In genomic region chr10:4388384-4388745, GRCm38 (mm10) we compare ENCODE assay signal across 8 mouse cellular contexts. TPM values are rescaled to one million over a fixed set of nuclear protein-coding genes. Genes with fewer than 3 reads are reported as not detected.
DNase-seq lines count a peak whose midpoint lies in the region; ATAC-seq and TF ChIP-seq lines count a peak whose summit lies in the region.

No protein-coding gene starts in this region.

- peak overlapping the region; percentile 99 for H3K9ac ChIP-seq in heart, embryonic 11.5 days (ENCODE audit: low read depth, low read length)
- H3K9ac ChIP-seq in limb, embryonic 11.5 days (ENCODE audit: low read length) = peak overlapping the region; percentile 97

- no peaks in the 10 kb centered on the region for H3K9me3 ChIP-seq in heart, embryonic 11.5 days (replicated peaks; ENCODE audit: control insufficient read depth, low read length)
- H3K9me3 ChIP-seq in limb, embryonic 11.5 days (ENCODE audit: control insufficient read depth, low read length) = no peaks in the 10 kb centered on the region

- no peak for DNase-seq in left cerebral cortex, adult 2 months (ENCODE audit: extremely low spot score in 1 of 2, low spot score in 2 of 2)
- no peak for DNase-seq in left cerebral cortex, postnatal 4 days
- DNase-seq in limb, embryonic 11.5 days (ENCODE audit: low spot score) = no peak
- DNase-seq in frontal cortex, postnatal 14 days (ENCODE audit: low spot score in 2 of 2) = no peak
- no peak for DNase-seq in MN1 (ENCODE audit: low spot score)

- no peak for TF ChIP-seq CTCF in left cerebral cortex, adult 2 months (IDR thresholded peaks at IDR 0.05)
- TF ChIP-seq CTCF in bone marrow, adult 2 months (IDR thresholded peaks at IDR 0.05; ENCODE audit: control insufficient read depth, insufficient read depth, low read length) = no peak

- peaks cover 7% of the 10 kb centered on the region for H3K4me1 ChIP-seq in bone marrow, adult 2 months (ENCODE audit: control insufficient read depth, insufficient read depth, low read length)
- H3K4me1 ChIP-seq in heart, embryonic 11.5 days (ENCODE audit: control insufficient read depth, insufficient read depth, low read length) = peaks cover 17% of the 10 kb centered on the region
- peaks cover 7% of the 10 kb centered on the region for H3K4me1 ChIP-seq in limb, embryonic 11.5 days (ENCODE audit: control insufficient read depth, insufficient read depth, low read length)

- ATAC-seq in heart, embryonic 11.5 days (replicated peaks; ENCODE audit: insufficient number of reproducible peaks, low FRiP score, low TSS enrichment) = no peak
- ATAC-seq in limb, embryonic 11.5 days (ENCODE audit: insufficient number of reproducible peaks, low FRiP score, low TSS enrichment, low read depth) = no peak

- intact Hi-C loops in left cerebral cortex, adult 2 months (cut with DNase I) = no loop called here
- intact Hi-C loops in left cerebral cortex, postnatal 4 days (cut with DNase I) = no loop called here

- H3K36me3 ChIP-seq in heart, embryonic 11.5 days (ENCODE audit: control insufficient read depth, insufficient read depth, low read length) = peaks cover 2% of the 10 kb centered on the region; the same call in 1 of the 2 replicates
- peaks cover 4% of the 10 kb centered on the region; the same call in 1 of the 2 replicates for H3K36me3 ChIP-seq in limb, embryonic 11.5 days (ENCODE audit: control insufficient read depth, insufficient read depth, low read length)
- H3K36me3 ChIP-seq in myocyte (ENCODE audit: control insufficient read depth, insufficient read depth) = no peaks in the 10 kb centered on the region

- no peaks in the 10 kb centered on the region for H3K27me3 ChIP-seq in heart, embryonic 11.5 days (ENCODE audit: control insufficient read depth, insufficient read depth, low read length)
- H3K27me3 ChIP-seq in limb, embryonic 11.5 days (ENCODE audit: control insufficient read depth, insufficient read depth, low read length) = no peaks in the 10 kb centered on the region
- H3K27me3 ChIP-seq in myocyte (ENCODE audit: control insufficient read depth, insufficient read depth, insufficient read length) = no peaks in the 10 kb centered on the region

- under 1% methylated on average over 19 of the region's 19 CpGs for WGBS in bone marrow, adult 2 months
- under 1% methylated on average over 19 of the region's 19 CpGs for WGBS in heart, embryonic 11.5 days (ENCODE audit: insufficient replicate concordance)
- WGBS in limb, embryonic 11.5 days = under 1% methylated on average over 19 of the region's 19 CpGs

- peaks cover 59% of the 10 kb centered on the region for H3K79me2 ChIP-seq in myocyte (ENCODE audit: control insufficient read depth, insufficient read depth)

- peak overlapping the region; percentile 99 for H3K27ac ChIP-seq in left cerebral cortex, adult 2 months
- H3K27ac ChIP-seq in bone marrow, adult 2 months (ENCODE audit: control insufficient read depth, insufficient read depth, low read depth, low read length, poor library complexity) = peak overlapping the region; percentile 100
- H3K27ac ChIP-seq in heart, embryonic 11.5 days (ENCODE audit: low read depth, low read length) = peak overlapping the region; percentile 99
- H3K27ac ChIP-seq in limb, embryonic 11.5 days (replicated peaks; ENCODE audit: low read depth, low read length) = peak overlapping the region; percentile 97

- H3ac ChIP-seq in myocyte (ENCODE audit: control insufficient read depth, insufficient read length) = peak overlapping the region; percentile 99

- H3K4me3 ChIP-seq in left cerebral cortex, adult 2 months = peak overlapping the region; percentile 88
- H3K4me3 ChIP-seq in bone marrow, adult 2 months (replicated peaks; ENCODE audit: control insufficient read depth, low read depth, low read length) = peak overlapping the region; percentile 69
- H3K4me3 ChIP-seq in heart, embryonic 11.5 days (ENCODE audit: low read depth, low read length) = peak overlapping the region; percentile 95
- peak overlapping the region; percentile 88 for H3K4me3 ChIP-seq in limb, embryonic 11.5 days (ENCODE audit: low read depth, low read length)
- peak overlapping the region; percentile 57 for H3K4me3 ChIP-seq in myocyte

- no peak for TF ChIP-seq POLR2A in bone marrow, adult 2 months (IDR thresholded peaks at IDR 0.05; ENCODE audit: borderline replicate concordance, control insufficient read depth, low read depth, low read length)
- peak; percentile 17 for TF ChIP-seq POLR2A in myocyte (IDR thresholded peaks at IDR 0.05; ENCODE audit: insufficient read length, low read depth)

- peak overlapping the region; percentile 91 for H3K4me2 ChIP-seq in heart, embryonic 11.5 days
- peak overlapping the region; percentile 86 for H3K4me2 ChIP-seq in limb, embryonic 11.5 days (ENCODE audit: low read depth, severe bottlenecking)
- peak overlapping the region; percentile 94 for H3K4me2 ChIP-seq in myocyte (ENCODE audit: low read depth)

TF ChIP-seq in myocyte, 11 proteins besides CTCF, POLR2A, EP300 and RAD21:
- TF ChIP-seq POLR2AphosphoS2 (IDR thresholded peaks at IDR 0.05; ENCODE audit: insufficient read length, low read depth) (peak; percentile 77), E2F4 (IDR thresholded peaks at IDR 0.05; ENCODE audit: insufficient read depth) (no peak)

RNA-seq across cellular contexts. Expression of gene Zbtb2, which starts 0.5 kb away (rescaled TPM):
- 10 to 100 TPM in 1 of 2 experiments, 1 to 10 TPM in 1; 9.8 to 12.2 TPM for total RNA-seq in left cerebral cortex, adult 2 months (2021)
- total RNA-seq in left cerebral cortex, postnatal 4 days (2021) = 10 to 100 TPM; 13.7 to 14.3 TPM
- 2.9 and 7.6 TPM in 2 replicates for polyA plus RNA-seq in bone marrow, adult 2 months (2011; ENCODE audit: insufficient read depth, insufficient read length, low replicate concordance, missing spikeins)
- 10.8 and 14.0 TPM in 2 replicates for polyA plus RNA-seq in heart, embryonic 11.5 days (2014; fragmentation: Nextera tagmentation; extraction: Ambion mirVana)
- 22.7 and 24.4 TPM in 2 replicates for polyA plus RNA-seq in limb, embryonic 11.5 days (2014; fragmentation: Nextera tagmentation; extraction: Ambion mirVana)
- 3.8 TPM for polyA plus RNA-seq in myocyte (2012; fragmentation: generic; extraction: Trizol)

RNA-seq across cellular contexts. Expression of gene Rmnd1, which starts 43.8 kb away (rescaled TPM):
- total RNA-seq in left cerebral cortex, adult 2 months (2021) = 10 to 100 TPM; 38.2 to 39.2 TPM
- 10 to 100 TPM; 25.2 to 29.7 TPM for total RNA-seq in left cerebral cortex, postnatal 4 days (2021)
- polyA plus RNA-seq in bone marrow, adult 2 months (2011; ENCODE audit: insufficient read depth, insufficient read length, low replicate concordance, missing spikeins) = 29.0 and 47.1 TPM in 2 replicates
- polyA plus RNA-seq in heart, embryonic 11.5 days (2014; fragmentation: Nextera tagmentation; extraction: Ambion mirVana) = 87.3 and 91.7 TPM in 2 replicates
- polyA plus RNA-seq in limb, embryonic 11.5 days (2014; fragmentation: Nextera tagmentation; extraction: Ambion mirVana) = 54.2 and 59.1 TPM in 2 replicates
- polyA plus RNA-seq in myocyte (2012; fragmentation: generic; extraction: Trizol) = 22.1 TPM

RNA-seq across cellular contexts. Expression of gene Armt1, which starts 43.9 kb away (rescaled TPM):
- 10 to 100 TPM; 21.0 to 21.8 TPM for total RNA-seq in left cerebral cortex, adult 2 months (2021)
- total RNA-seq in left cerebral cortex, postnatal 4 days (2021) = 10 to 100 TPM in 1 of 2 experiments, 1 to 10 TPM in 1; 9.9 to 10.8 TPM
- 10.0 and 29.6 TPM in 2 replicates for polyA plus RNA-seq in bone marrow, adult 2 months (2011; ENCODE audit: insufficient read depth, insufficient read length, low replicate concordance, missing spikeins)
- 20.2 and 23.3 TPM in 2 replicates for polyA plus RNA-seq in heart, embryonic 11.5 days (2014; fragmentation: Nextera tagmentation; extraction: Ambion mirVana)
- 28.9 and 29.8 TPM in 2 replicates for polyA plus RNA-seq in limb, embryonic 11.5 days (2014; fragmentation: Nextera tagmentation; extraction: Ambion mirVana)
- 16.0 TPM for polyA plus RNA-seq in myocyte (2012; fragmentation: generic; extraction: Trizol)
